Mouse (Mus musculus) liver, adult 2 months (tissue): ENCODE data around the gene Csf1. TPM values are rescaled to one million over a fixed set of nuclear protein-coding genes. Genes with fewer than 3 reads are reported as not detected.

ENCODE experiments used
- DNase-seq: peaks from one replicate; pipeline ENCODE4 v3.0.0-alpha.2; 2011; ENCODE audit warnings: low read depth, low spot score; ENCODE audit errors: extremely low read depth
- H3K27ac ChIP-seq: fragments of 200-500 bp; replicated peaks from 2 replicates; pipeline ENCODE4 v1.5.1; 2012; ENCODE audit warnings: low read depth, mild to moderate bottlenecking, control low read depth, inconsistent platforms, low read length; ENCODE audit not compliant: insufficient read depth
- H3K27me3 ChIP-seq: fragments of 200-500 bp; 2 replicates; pipeline ENCODE4 v1.6.1; 2012; ENCODE audit warnings: mild to moderate bottlenecking, moderate library complexity, low read length, inconsistent platforms; ENCODE audit not compliant: control insufficient read depth, insufficient read depth
- H3K36me3 ChIP-seq: fragments of 200-500 bp; 2 replicates; pipeline ENCODE4 v1.6.1; 2012; ENCODE audit warnings: low read length, inconsistent platforms; ENCODE audit not compliant: control insufficient read depth, insufficient read depth
- H3K4me1 ChIP-seq: fragments of 200-500 bp; 2 replicates; pipeline ENCODE4 v1.6.1; 2011; ENCODE audit warnings: low read length; ENCODE audit not compliant: control insufficient read depth, insufficient read depth
- H3K4me3 ChIP-seq: fragments of 200-500 bp; 2 replicates; pipeline ENCODE4 v1.5.1; 2011; ENCODE audit warnings: low read depth, mild to moderate bottlenecking, control low read depth, low read length, moderate library complexity; ENCODE audit not compliant: insufficient read depth
- H3K79me2 ChIP-seq: fragments of 200-500 bp; 2 replicates; pipeline ENCODE4 v1.6.1; 2012; ENCODE audit warnings: inconsistent platforms, mild to moderate bottlenecking, low read length, moderate library complexity; ENCODE audit not compliant: control insufficient read depth, insufficient read depth
- H3K9ac ChIP-seq: fragments of 200-500 bp; 2 replicates; pipeline ENCODE4 v1.6.1; 2012; ENCODE audit warnings: low read depth, mild to moderate bottlenecking, control low read depth, inconsistent platforms, low read length
- CTCF ChIP-seq: fragments of 200-500 bp; IDR thresholded peaks from 2 replicates; pipeline ENCODE4 v1.5.1; 2011; ENCODE audit warnings: low read depth, low read length, control low read depth
- POLR2A ChIP-seq: fragments of 200-500 bp; IDR thresholded peaks from 2 replicates; pipeline ENCODE4 v1.6.1; 2011; ENCODE audit warnings: low read length, control low read depth; ENCODE audit not compliant: insufficient read depth; ENCODE audit errors: extremely low read depth
- WGBS: fragments of 180-500 bp; shearing (Covaris S2); methylation state at CpG from one replicate; pipeline ENCODE4 v1.1.7; 2018; 5-methylcytosine and 5-hydroxymethylcytosine counted together
- polyA plus RNA-seq: library from polyadenylated mRNA; depleted of rRNA; stranded (reverse); fragments of >200 nt; gene quantifications from 2 replicates; pipeline ENCODE4 v1.2.3, GENCODE M21; 2012
- total RNA-seq: library from RNA; depleted of rRNA; stranded (reverse); fragments of >200 nt; gene quantifications from 2 replicates; pipeline ENCODE4 v1.2.3, GENCODE M21; 2014

Gene Csf1
- total and polyA plus RNA-seq, 2 experiments: 3.3 to 6.6 TPM

GRCm38 (mm10) chr3:107715971-107716370 lies 44.3 kb downstream of the Csf1 start:
- Histone ChIP-seq H3K4me3 (no peak overlapping the region), H3K27me3 (no peaks in the 10 kb centered on the region), H3K36me3 (no peaks in the 10 kb centered on the region), H3K27ac (no peak overlapping the region), H3K79me2 (no peaks in the 10 kb centered on the region), H3K4me1 (no peaks in the 10 kb centered on the region; the same call in 1 of the 2 replicates), H3K9ac (no peak overlapping the region)
- WGBS: 23% methylated on average over 1 of the region's 1 CpGs
- DNase-seq: no peak
- TF ChIP-seq POLR2A: no peak
- TF ChIP-seq CTCF: no peak

- TF ChIP-seq POLR2A: no peak
- TF ChIP-seq CTCF: no peak
- Histone ChIP-seq H3K4me1 (no peaks in the 10 kb centered on the region; the same call in 1 of the 2 replicates), H3K36me3 (no peaks in the 10 kb centered on the region), H3K4me3 (no peak overlapping the region), H3K27ac (no peak overlapping the region), H3K79me2 (no peaks in the 10 kb centered on the region), H3K9ac (no peak overlapping the region), H3K27me3 (no peaks in the 10 kb centered on the region)
- WGBS: 57% methylated on average over 5 of the region's 5 CpGs
- no peak for DNase-seq
These were observed 45.9 kb downstream of the Csf1 start for GRCm38 (mm10) chr3:107714276-107714933.

- Histone ChIP-seq H3K27ac (no peak overlapping the region), H3K4me3 (no peak overlapping the region), H3K9ac (no peak overlapping the region), H3K79me2 (no peaks in the 10 kb centered on the region), H3K36me3 (no peaks in the 10 kb centered on the region), H3K27me3 (no peaks in the 10 kb centered on the region), H3K4me1 (no peaks in the 10 kb centered on the region; the same call in 1 of the 2 replicates)
- 70% methylated on average over 3 of the region's 3 CpGs for WGBS
- no peak for DNase-seq
- TF ChIP-seq CTCF (no peak), POLR2A (no peak)
These were observed 48.2 kb downstream of the Csf1 start for GRCm38 (mm10) chr3:107712081-107712480.

GRCm38 (mm10) chr3:107709156-107709555 lies 51.1 kb downstream of the Csf1 start:
- Histone ChIP-seq H3K9ac (no peak overlapping the region), H3K4me1 (no peaks in the 10 kb centered on the region), H3K27ac (no peak overlapping the region), H3K27me3 (no peaks in the 10 kb centered on the region), H3K36me3 (no peaks in the 10 kb centered on the region), H3K4me3 (no peak overlapping the region), H3K79me2 (no peaks in the 10 kb centered on the region)
- WGBS: 85% methylated on average over 3 of the region's 3 CpGs
- TF ChIP-seq POLR2A: no peak
- TF ChIP-seq CTCF: no peak
- no peak for DNase-seq

GRCm38 (mm10) chr3:107707239-107707638 lies 53.0 kb downstream of the Csf1 start:
- H3K4me3 ChIP-seq: no peak overlapping the region
- H3K9ac ChIP-seq: no peak overlapping the region
- TF ChIP-seq POLR2A (no peak), CTCF (no peak)
- no peaks in the 10 kb centered on the region for H3K27me3 ChIP-seq
- H3K27ac ChIP-seq: no peak overlapping the region
- no peaks in the 10 kb centered on the region for H3K79me2 ChIP-seq
- WGBS: 88% methylated on average over 4 of the region's 4 CpGs
- DNase-seq: no peak
- H3K36me3 ChIP-seq: no peaks in the 10 kb centered on the region
- H3K4me1 ChIP-seq: no peaks in the 10 kb centered on the region

- Histone ChIP-seq H3K36me3 (no peaks in the 10 kb centered on the region), H3K4me3 (no peak overlapping the region), H3K9ac (no peak overlapping the region), H3K27me3 (no peaks in the 10 kb centered on the region), H3K79me2 (no peaks in the 10 kb centered on the region), H3K27ac (no peak overlapping the region), H3K4me1 (no peaks in the 10 kb centered on the region)
- WGBS: 74% methylated on average over 2 of the region's 2 CpGs
- no peak for DNase-seq
- no peak for TF ChIP-seq CTCF
- TF ChIP-seq POLR2A: no peak
These were observed 54.1 kb downstream of the Csf1 start for GRCm38 (mm10) chr3:107706164-107706563.
